Mouse (Mus musculus) embryonic fibroblast, embryonic 13.5 days (primary cell): ENCODE results near the gene Purb. TPM values are rescaled to one million over a fixed set of nuclear protein-coding genes. Genes with fewer than 3 reads are reported as not detected.
"Not testable (repeated sequence)": the region's sequence is repeated elsewhere in the genome, so short reads cannot be mapped to it uniquely, and the experiment has no call there.

ENCODE experiments used
- H3K27ac ChIP-seq: 2 replicates; pipeline ENCODE4 v1.5.1; 2012; ENCODE audit warnings: low read length, control low read depth, inconsistent platforms; ENCODE audit not compliant: insufficient read depth
- H3K4me1 ChIP-seq: 2 replicates; pipeline ENCODE4 v1.6.1; 2011; ENCODE audit warnings: low read length; ENCODE audit not compliant: control insufficient read depth, insufficient read depth
- H3K4me3 ChIP-seq: 2 replicates; pipeline ENCODE4 v1.5.1; 2011; ENCODE audit warnings: mild to moderate bottlenecking, control low read depth, low read length; ENCODE audit not compliant: insufficient read depth
- CTCF ChIP-seq: IDR thresholded peaks from 2 replicates; pipeline ENCODE4 v1.5.1; 2011; ENCODE audit warnings: mild to moderate bottlenecking, control low read depth, low read length, moderate library complexity, borderline replicate concordance; ENCODE audit not compliant: insufficient read depth
- POLR2A ChIP-seq: IDR thresholded peaks from 2 replicates; pipeline ENCODE4 v1.6.1; 2011; ENCODE audit warnings: low read depth, mild to moderate bottlenecking, control low read depth, low read length, moderate library complexity
- polyA plus RNA-seq: library from polyadenylated mRNA; stranded (reverse); fragments of >200 nt; gene quantifications from 2 replicates; pipeline ENCODE4 v1.2.4, GENCODE M21; 2011; ENCODE audit warnings: low read depth; ENCODE audit not compliant: missing spikeins, insufficient read length

The Purb gene
- polyA plus RNA-seq, 1 experiment, result 43.2 TPM

DNA sequence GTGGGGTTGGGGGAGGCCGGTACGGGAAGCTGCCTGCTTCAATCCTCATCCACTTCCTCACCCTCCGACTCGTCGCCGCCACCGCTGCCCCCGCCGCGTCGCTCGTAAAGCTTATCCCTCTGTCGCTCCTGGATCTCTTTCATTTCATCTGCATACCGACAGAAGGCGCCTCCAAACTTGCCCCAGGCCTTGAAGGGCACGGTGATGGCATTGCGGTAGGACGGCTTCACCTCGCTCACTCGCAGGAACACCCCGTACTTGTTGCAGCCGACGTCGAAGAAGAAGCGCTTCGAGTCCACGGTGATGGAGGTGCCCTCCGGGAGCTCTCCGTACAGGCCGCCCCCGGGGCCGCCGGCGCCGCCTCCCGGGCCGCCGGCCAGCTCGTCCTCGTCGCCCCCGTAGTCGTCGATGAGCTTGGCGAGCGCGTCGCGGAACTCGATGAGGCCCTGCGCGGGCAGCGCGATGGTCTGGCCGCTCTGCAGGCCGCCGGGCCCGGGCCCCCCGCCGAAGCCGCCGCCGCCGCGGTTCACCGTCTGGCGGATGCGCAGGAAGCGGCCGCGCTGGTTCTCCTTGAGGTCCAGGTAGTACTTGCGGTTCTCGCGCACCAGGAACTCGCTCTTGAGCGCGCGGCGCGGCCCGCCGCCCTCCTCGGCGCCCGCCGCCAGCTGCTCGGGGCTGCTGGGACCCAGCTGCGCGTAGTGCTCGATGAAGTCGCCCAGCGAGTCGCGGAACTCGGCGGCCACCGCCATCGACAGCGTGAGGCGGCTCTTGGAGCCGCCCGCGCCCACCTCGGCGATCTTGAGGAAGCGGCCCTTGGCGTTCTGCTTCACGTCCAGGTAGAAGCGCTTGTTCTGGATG is 614 bp downstream of the Purb start:
- no peak for TF ChIP-seq CTCF
- 0 out of 2 replicates have a peak, but pooled peaks have one; percentile 14 for TF ChIP-seq POLR2A
- H3K4me3 ChIP-seq, result peak overlapping the region; percentile 93
- peaks cover 8% of the 10 kb centered on the region; the same call in 1 of the 2 replicates for H3K4me1 ChIP-seq
- peak overlapping the region; percentile 90 for H3K27ac ChIP-seq

DNA sequence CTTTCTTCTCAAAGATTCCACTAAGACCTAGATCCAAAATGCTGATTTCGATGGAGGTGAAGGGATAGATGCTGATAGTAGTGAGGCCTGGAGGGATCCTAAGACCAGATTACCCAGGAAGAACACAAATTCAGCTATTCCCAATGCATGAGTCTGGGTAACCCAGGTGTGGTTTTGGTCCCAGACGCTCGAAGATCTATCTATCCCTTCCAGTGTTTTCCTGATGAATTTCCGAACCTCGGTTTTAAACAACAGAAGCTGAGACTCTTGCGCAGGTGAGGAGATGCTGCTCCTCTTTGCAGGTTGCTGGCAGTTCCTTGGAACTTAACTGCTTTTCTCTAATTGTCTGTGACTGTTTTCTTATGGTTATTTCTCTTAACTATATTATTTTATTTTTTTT is 1.3 kb downstream of the Purb start:
- TF ChIP-seq CTCF, result no peak
- TF ChIP-seq POLR2A, result no peak
- Histone ChIP-seq H3K27ac (peak overlapping the region; percentile 11; the same call in 1 of the 2 replicates), H3K4me1 (peaks cover 8% of the 10 kb centered on the region; the same call in 1 of the 2 replicates), H3K4me3 (peak overlapping the region; percentile 93)

DNA sequence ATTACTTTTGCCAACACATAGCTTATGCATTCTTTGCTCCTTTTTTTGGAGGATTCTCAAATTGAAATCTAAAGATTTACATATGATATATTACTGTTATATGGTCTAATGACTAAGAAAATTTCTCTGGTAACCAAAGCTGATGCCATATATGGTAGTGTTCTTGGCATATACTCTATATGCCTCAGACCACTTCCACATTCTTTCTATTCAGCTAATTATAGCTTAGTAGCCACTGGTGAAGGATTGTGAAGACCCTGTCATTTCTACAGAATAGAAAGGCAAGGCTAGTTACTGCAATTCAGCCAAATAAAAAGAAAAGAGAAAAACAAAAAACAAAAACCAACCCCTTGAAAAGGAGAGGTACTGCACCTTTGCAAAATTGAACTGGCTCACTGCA is 3.6 kb downstream of the Purb start:
- TF ChIP-seq POLR2A (no peak), CTCF (no peak)

DNA sequence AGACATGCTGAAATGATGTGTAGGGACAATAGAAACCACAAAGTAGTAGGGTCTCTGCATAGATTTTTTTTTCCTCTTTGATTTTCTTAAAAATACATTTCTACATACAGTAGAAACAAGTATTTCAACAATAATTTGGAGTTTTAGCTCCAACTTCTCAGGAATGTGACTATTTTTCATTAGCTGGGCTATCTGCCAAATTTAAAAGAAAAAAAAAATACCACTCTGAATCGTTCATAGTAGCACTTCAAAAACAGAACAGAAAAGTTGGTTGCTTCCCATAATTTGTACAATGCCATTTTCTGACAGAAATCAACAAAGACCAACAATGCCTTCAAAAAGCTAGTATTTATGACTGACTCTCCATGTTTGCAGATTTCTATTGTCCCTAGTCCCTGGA is 4.2 kb downstream of the Purb start:
- TF ChIP-seq POLR2A (no peak), CTCF (no peak)
- peak overlapping the region; percentile 78 for H3K4me3 ChIP-seq
- peaks cover 9% of the 10 kb centered on the region; the same call in 1 of the 2 replicates for H3K4me1 ChIP-seq
- peak overlapping the region; percentile 89 for H3K27ac ChIP-seq

More for the DNA sequence above, 3.6 kb downstream of the Purb start:
- peaks cover 9% of the 10 kb centered on the region; the same call in 1 of the 2 replicates for H3K4me1 ChIP-seq
- H3K4me3 ChIP-seq, result peak overlapping the region; percentile 92
- peak overlapping the region; percentile 89 for H3K27ac ChIP-seq

DNA sequence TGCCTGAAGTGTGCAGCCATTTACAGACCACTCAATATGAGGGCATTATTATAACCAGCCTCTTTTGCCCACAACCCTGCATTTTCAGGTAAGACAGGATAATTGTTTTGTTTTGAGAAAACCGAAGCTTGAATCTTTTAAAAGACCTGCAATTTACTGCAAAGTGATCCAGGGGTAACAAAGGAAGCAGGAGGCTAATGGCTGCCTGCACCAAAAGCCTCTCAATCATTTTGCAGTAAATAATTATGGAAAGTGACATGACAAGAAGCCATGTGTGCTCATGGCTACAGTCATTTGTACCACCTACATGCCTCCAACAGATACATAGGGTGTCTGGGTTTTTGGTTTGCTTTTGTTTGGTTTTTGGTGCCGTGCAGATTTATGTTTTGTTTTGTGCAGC is 4.7 kb downstream of the Purb start:
- Histone ChIP-seq H3K4me1 (peaks cover 9% of the 10 kb centered on the region; the same call in 1 of the 2 replicates), H3K27ac (no peak overlapping the region; the same call in 1 of the 2 replicates), H3K4me3 (peak overlapping the region; percentile 53)
- TF ChIP-seq POLR2A (no peak), CTCF (no peak)

DNA sequence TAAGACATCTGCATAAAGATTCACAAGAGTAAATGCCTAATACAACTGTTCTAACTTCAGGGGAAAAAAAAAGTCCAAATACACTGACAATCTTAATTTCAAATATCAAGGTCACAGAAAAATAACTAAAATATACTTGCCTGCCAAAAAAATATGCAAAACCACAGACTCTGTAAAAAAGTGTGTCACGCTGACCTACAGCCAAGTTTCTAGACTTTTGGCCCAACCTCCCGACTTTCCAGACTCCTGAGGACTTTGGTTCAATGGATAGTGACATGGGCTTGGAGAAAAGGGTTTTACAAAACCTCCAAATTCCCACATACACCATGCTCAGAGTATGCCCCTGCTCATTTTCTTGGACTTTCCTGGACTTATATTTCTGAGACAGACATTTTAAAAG is 7.2 kb downstream of the Purb start:
- H3K27ac ChIP-seq, result no peak overlapping the region
- H3K4me3 ChIP-seq, result no peak overlapping the region
- H3K4me1 ChIP-seq, result peaks cover 9% of the 10 kb centered on the region; the same call in 1 of the 2 replicates
- no peak for TF ChIP-seq POLR2A
- no peak for TF ChIP-seq CTCF

DNA sequence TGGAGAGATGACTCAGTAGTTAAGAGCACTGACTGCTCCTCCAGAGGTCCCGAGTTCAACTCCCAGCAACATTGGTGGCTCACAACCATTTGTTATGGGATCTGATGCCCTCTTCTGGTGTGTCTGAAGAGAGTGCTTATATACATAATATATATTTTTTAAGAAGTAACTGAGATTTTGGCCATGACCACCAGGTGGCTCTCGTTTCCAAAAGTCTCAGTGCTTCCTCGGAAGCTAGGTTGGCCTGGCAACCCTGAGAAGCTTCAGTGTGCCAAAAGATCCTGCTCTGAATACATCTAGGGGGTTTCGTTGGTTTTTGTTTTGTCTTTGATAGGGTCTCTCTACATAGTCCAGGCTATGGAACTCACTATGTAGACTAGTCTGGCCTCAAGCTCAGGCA is 10.6 kb downstream of the Purb start:
- H3K4me1 ChIP-seq, result peaks cover 2% of the 10 kb centered on the region; the same call in 1 of the 2 replicates
- TF ChIP-seq POLR2A, result no peak
- TF ChIP-seq CTCF, result no peak
- H3K4me3 ChIP-seq, result no peak overlapping the region
- H3K27ac ChIP-seq, result no peak overlapping the region

DNA sequence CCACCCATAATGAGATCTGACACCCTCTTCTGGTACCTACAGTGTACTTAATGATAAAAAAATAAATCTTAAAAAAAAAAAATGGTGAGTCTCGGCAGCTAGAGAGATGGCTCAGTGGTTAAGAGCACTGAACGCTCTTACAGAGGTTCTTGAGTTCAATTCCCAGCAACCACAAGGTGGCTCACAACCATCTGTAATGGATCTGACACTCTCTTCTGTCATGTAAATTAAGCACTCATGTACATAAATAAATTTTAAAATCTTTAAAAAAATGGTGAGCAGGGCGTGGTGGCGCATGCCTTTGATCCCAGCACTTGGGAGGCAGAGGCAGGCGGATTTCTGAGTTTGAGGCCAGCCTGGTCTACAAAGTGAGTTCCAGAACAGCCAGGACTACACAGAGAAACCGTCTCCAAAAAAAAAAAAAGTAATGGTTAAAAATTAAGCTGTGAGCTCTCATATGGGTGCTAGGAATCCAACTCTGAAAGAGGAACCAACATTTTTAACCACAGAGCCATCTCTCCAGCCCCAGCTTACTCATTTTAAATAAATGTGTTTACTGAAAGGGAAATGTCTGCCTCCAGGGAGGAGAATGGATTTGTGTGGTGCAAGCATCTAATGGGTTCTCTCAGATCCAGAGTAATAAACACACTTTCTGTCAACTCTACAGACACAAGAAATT is 12.4 kb downstream of the Purb start:
- Histone ChIP-seq H3K4me3 (no peak overlapping the region), H3K4me1 (0 out of 2 replicates have a peak, but pooled peaks cover 2% of the 10 kb centered on the region), H3K27ac (no peak overlapping the region)
- no peak for TF ChIP-seq POLR2A
- TF ChIP-seq CTCF, result no peak

DNA sequence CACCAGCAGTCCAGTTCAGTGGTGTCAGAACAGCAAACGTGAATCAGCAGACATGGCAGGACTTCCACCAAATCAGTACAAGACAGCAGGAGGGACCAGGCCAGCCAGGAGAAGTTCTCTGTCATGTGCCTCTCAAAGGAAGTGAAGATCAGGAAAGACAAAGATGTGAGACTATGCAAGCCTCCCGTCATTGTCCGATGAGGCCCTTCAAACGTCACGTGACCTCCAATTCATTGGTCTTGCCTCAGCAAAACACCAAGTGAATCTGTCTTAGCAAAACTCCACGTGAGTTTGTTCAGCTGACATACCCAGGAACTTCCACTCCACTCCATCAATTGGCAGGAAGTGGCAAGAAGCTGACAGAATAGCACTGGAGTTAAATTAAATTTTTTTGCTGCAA is 19.6 kb downstream of the Purb start:
- H3K4me3 ChIP-seq, result no peak overlapping the region
- H3K27ac ChIP-seq, result no peak overlapping the region
- no peaks in the 10 kb centered on the region for H3K4me1 ChIP-seq
- TF ChIP-seq POLR2A, result no peak

DNA sequence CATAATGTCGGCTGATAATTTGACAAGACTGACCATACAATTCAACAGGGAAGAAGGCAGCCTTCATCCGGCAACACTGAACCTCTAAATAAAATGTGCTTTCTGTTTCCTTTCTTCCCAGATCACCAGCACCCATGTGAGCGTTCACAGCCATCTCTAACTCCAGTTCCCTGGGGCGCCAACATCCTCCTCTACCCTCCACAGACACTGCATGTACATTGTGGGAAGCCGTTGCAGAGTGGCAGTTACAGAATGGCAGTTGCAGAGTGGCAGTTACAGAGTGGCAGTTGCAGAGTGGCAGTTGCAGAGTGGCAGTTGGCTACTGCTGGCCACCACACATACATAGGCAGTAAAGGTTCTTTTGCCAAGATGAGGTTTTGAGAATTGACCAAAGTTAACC is 27.6 kb downstream of the Purb start:
- H3K4me3 ChIP-seq, H3K27ac ChIP-seq: not testable (repeated sequence)

More for the DNA sequence above, 27.6 kb downstream of the Purb start:
- H3K4me1 ChIP-seq, result not testable (repeated sequence)
